Mouse (Mus musculus): Measurements from ENCODE around the gene Ppard.

The Ppard gene

GRCm38 (mm10) chr17:28283199-28283598, 50.7 kb downstream of the Ppard start:
- no peak for DNase-seq (ENCODE audit: low read depth, low spot score)

GRCm38 (mm10) chr17:28286133-28286532, 53.6 kb downstream of the Ppard start:
- no peak for DNase-seq (ENCODE audit: low read depth, low spot score)

GRCm38 (mm10) chr17:28286964-28287363, 54.5 kb downstream of the Ppard start:
- DNase-seq (ENCODE audit: low read depth, low spot score), result no peak

GRCm38 (mm10) chr17:28287578-28287977, 55.1 kb downstream of the Ppard start:
- DNase-seq (ENCODE audit: low read depth, low spot score), result no peak

- no peak for DNase-seq (ENCODE audit: low read depth, low spot score)
Measured at GRCm38 (mm10) chr17:28287980-28288379, 55.5 kb downstream of the Ppard start.

- no peak for DNase-seq (ENCODE audit: low read depth, low spot score)
Measured at GRCm38 (mm10) chr17:28290262-28290661, 57.8 kb downstream of the Ppard start.

- no peak for DNase-seq (ENCODE audit: low read depth, low spot score)
Measured at GRCm38 (mm10) chr17:28290671-28291070, 58.2 kb downstream of the Ppard start.

GRCm38 (mm10) chr17:28291346-28291745, 58.8 kb downstream of the Ppard start:
- no peak for DNase-seq (ENCODE audit: low read depth, low spot score)

GRCm38 (mm10) chr17:28293716-28294115, 61.2 kb downstream of the Ppard start:
- DNase-seq (ENCODE audit: low read depth, low spot score), result no peak

- DNase-seq (ENCODE audit: low read depth, low spot score), result no peak
Measured at GRCm38 (mm10) chr17:28294449-28295333, 62.2 kb downstream of the Ppard start.

GRCm38 (mm10) chr17:28298888-28299287, 66.4 kb downstream of the Ppard start:
- DNase-seq (ENCODE audit: low read depth, low spot score), result no peak

GRCm38 (mm10) chr17:28299669-28300320, 67.3 kb downstream of the Ppard start:
- no peak for DNase-seq (ENCODE audit: low read depth, low spot score)

GRCm38 (mm10) chr17:28300323-28300722, 67.8 kb downstream of the Ppard start:
- DNase-seq (ENCODE audit: low read depth, low spot score), result no peak

GRCm38 (mm10) chr17:28300850-28301249, 68.3 kb downstream of the Ppard start:
- no peak for DNase-seq (ENCODE audit: low read depth, low spot score)

- no peak for DNase-seq (ENCODE audit: low read depth, low spot score)
Measured at GRCm38 (mm10) chr17:28305172-28305571, 72.7 kb downstream of the Ppard start.

GRCm38 (mm10) chr17:28308297-28309195, 76.0 kb downstream of the Ppard start:
- DNase-seq (ENCODE audit: low read depth, low spot score), result no peak

GRCm38 (mm10) chr17:28310831-28311230, 78.3 kb downstream of the Ppard start:
- DNase-seq (ENCODE audit: low read depth, low spot score), result no peak

GRCm38 (mm10) chr17:28311366-28312132, 79.0 kb downstream of the Ppard start:
- no peak for DNase-seq (ENCODE audit: low read depth, low spot score)

GRCm38 (mm10) chr17:28312232-28313211, 80.0 kb downstream of the Ppard start:
- no peak for DNase-seq (ENCODE audit: low read depth, low spot score)

Measured in WW6 (cell line).